Mouse (Mus musculus): ENCODE results near the gene Prr5. TPM values are rescaled to one million over a fixed set of nuclear protein-coding genes. Genes with fewer than 3 reads are reported as not detected.

Gene Prr5
- polyA plus RNA-seq, 1 experiment from 2014 or later, result 21.0 TPM

DNA sequence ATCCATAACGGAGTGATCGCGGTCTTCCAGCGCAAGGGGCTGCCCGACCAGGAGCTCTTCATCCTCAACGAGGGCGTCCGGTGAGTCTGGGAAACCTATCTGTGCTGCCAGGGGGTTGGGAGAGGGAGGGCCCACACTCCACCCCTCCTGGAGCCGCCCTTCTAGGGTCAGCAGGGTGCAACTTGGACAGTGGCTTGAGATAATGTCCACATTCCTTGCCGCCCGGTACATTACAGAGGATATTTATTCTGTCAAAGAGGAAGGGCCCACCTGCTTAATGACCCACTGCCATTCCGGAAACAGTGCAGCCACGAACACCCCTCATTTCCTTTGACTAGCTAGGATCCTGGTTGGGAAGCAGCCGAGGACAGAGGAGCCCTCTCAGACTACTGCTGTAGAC lies 18.5 kb downstream of the Prr5 start:
- H3K27ac ChIP-seq, result no peak overlapping the region
- H3K4me3 ChIP-seq, result no peak overlapping the region
- no peaks in the 10 kb centered on the region for H3K9me3 ChIP-seq
- peaks cover 19% of the 10 kb centered on the region for H3K36me3 ChIP-seq
- WGBS, result 64% methylated on average over 14 of the region's 14 CpGs
- ATAC-seq (ENCODE audit: low FRiP score, low read depth), result no peak
- no peak overlapping the region for H3K4me2 ChIP-seq (replicated peaks)
- peaks cover 8% of the 10 kb centered on the region for H3K4me1 ChIP-seq
- peaks cover under 1% of the 10 kb centered on the region; the same call in 1 of the 2 replicates for H3K27me3 ChIP-seq (replicated peaks)
- H3K9ac ChIP-seq, result no peak overlapping the region

DNA sequence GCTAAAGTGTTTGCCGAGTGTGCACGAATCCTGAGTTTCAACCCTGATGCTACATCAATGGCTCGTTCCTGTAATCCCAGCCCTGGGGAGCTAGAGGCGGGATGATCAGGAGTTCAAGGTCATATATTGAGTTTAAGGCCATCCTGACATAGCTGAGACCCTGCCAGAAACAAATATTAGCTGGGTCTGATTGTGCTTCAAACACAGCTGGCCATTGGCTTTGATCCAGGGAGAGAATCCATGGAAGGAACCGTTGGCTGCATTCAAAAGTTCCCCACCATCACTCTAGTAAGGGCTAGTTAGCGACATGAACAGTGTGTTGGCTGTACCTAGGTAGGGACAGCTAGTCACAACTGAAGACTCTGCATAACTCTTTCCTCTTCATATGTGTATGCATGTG lies 19.9 kb downstream of the Prr5 start:
- Histone ChIP-seq H3K4me2 (replicated peaks) (no peak overlapping the region), H3K27me3 (replicated peaks) (no peaks in the 10 kb centered on the region), H3K27ac (no peak overlapping the region), H3K4me3 (no peak overlapping the region), H3K9ac (no peak overlapping the region), H3K4me1 (peaks cover 5% of the 10 kb centered on the region; the same call in 1 of the 2 replicates), H3K36me3 (peaks cover 31% of the 10 kb centered on the region), H3K9me3 (no peaks in the 10 kb centered on the region)
- no peak for ATAC-seq (ENCODE audit: low FRiP score, low read depth)
- WGBS, result 90% methylated on average over 6 of the region's 6 CpGs

DNA sequence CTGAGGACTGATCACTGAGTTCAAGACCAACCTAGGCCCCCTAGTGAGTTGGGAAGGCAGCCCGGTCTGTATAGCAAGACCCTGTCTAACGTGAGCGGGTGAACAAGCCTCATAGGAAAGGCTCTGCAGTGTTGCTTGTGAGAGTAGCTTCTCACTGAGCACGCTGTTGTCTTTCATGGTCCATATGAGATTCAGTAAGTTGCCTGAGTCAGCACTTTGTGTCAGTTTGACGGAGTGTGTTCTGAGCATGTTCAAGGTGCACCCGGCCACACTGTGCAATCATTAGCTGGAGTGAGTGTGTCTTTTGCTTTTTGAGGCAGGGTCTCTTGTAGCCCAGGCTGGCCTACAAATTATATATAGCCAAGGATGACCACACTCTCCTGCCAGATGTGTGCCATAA lies 22.1 kb downstream of the Prr5 start:
- 91% methylated on average over 6 of the region's 6 CpGs for WGBS
- Histone ChIP-seq H3K4me3 (no peak overlapping the region), H3K9me3 (no peaks in the 10 kb centered on the region), H3K27me3 (replicated peaks) (no peaks in the 10 kb centered on the region), H3K27ac (no peak overlapping the region), H3K4me1 (no peaks in the 10 kb centered on the region), H3K9ac (no peak overlapping the region), H3K4me2 (replicated peaks) (no peak overlapping the region), H3K36me3 (peaks cover 31% of the 10 kb centered on the region)
- ATAC-seq (ENCODE audit: low FRiP score, low read depth), result no peak

DNA sequence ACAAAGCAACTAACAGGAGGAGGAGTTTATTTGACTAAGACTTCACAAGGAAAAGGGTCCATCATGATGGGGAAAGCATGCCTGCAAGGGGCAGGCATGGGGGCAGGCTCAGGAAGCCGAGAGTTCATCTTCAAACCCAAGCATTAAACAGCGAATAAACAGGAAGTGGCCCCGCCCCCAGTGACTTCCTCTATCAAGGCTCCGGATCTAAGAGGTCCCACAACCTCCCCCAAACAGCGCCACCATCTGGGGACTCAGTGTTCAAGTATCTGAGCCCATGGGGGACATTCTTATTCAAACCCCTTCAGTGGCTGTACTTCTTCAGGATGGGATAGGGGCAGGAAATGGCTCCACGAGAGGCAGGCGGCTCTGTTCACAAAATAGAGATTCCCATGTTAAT lies 23.2 kb downstream of the Prr5 start:
- no peaks in the 10 kb centered on the region for H3K27me3 ChIP-seq (replicated peaks)
- no peak overlapping the region for H3K27ac ChIP-seq
- H3K36me3 ChIP-seq, result peaks cover 31% of the 10 kb centered on the region
- H3K9ac ChIP-seq, result no peak overlapping the region
- no peak overlapping the region for H3K4me3 ChIP-seq
- 0 out of 2 replicates have a peak, but pooled peaks cover 4% of the 10 kb centered on the region for H3K4me1 ChIP-seq
- H3K4me2 ChIP-seq (replicated peaks), result no peak overlapping the region
- no peaks in the 10 kb centered on the region for H3K9me3 ChIP-seq
- 90% methylated on average over 7 of the region's 7 CpGs for WGBS
- ATAC-seq (ENCODE audit: low FRiP score, low read depth), result no peak

DNA sequence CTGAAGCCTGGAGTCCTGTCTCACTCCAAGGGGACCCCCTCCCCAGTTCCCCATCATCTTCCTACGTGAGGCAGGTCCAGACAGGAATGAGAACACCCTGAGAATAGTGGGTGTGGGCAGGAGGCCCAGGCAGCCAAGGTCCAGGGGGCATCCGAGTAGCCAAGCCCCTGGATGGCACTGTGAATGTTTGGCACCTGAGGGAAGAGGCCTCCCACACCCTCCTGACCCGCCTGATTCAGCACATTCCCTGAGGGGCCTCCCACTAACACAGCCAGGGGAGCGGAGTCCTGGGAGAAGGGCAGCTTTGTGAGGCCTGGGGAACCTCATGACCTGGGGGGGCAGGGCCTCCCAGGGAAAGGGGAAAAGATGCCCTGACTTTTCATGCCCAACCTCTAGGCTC lies 26.6 kb downstream of the Prr5 start:
- no peak overlapping the region for H3K4me2 ChIP-seq (replicated peaks)
- H3K27me3 ChIP-seq (replicated peaks), result no peaks in the 10 kb centered on the region
- no peaks in the 10 kb centered on the region for H3K9me3 ChIP-seq
- peaks cover 15% of the 10 kb centered on the region; the same call in 1 of the 2 replicates for H3K36me3 ChIP-seq
- 73% methylated on average over 4 of the region's 4 CpGs for WGBS
- H3K27ac ChIP-seq, result no peak overlapping the region
- H3K9ac ChIP-seq, result no peak overlapping the region
- no peak for ATAC-seq (ENCODE audit: low FRiP score, low read depth)
- H3K4me3 ChIP-seq, result no peak overlapping the region
- 0 out of 2 replicates have a peak, but pooled peaks cover 5% of the 10 kb centered on the region for H3K4me1 ChIP-seq

DNA sequence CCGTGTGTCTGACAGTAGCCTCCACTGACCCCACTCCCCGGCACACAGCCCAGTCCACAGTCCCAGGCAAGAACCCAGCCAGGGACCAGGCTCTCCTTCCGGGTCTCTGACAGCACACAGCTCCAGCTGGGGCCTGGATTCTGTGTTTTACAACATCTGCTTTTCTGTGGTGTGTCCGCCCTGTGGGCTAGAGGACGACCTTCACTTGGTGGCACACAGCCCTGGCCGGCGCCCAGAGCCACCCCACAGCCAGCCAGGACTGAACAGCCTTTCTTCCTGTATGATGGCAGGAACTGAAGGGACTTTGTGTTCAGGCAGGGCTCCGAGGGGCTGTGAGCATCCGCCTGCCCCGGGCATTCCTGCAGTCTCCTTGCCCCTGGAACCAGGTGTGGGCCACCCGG lies 28.2 kb downstream of the Prr5 start:
- Histone ChIP-seq H3K27ac (no peak overlapping the region), H3K4me2 (replicated peaks) (no peak overlapping the region), H3K27me3 (replicated peaks) (no peaks in the 10 kb centered on the region), H3K9ac (no peak overlapping the region), H3K4me3 (no peak overlapping the region), H3K9me3 (no peaks in the 10 kb centered on the region), H3K36me3 (peaks cover 11% of the 10 kb centered on the region; the same call in 1 of the 2 replicates), H3K4me1 (0 out of 2 replicates have a peak, but pooled peaks cover 5% of the 10 kb centered on the region)
- 70% methylated on average over 11 of the region's 11 CpGs for WGBS
- ATAC-seq (ENCODE audit: low FRiP score, low read depth), result no peak

DNA sequence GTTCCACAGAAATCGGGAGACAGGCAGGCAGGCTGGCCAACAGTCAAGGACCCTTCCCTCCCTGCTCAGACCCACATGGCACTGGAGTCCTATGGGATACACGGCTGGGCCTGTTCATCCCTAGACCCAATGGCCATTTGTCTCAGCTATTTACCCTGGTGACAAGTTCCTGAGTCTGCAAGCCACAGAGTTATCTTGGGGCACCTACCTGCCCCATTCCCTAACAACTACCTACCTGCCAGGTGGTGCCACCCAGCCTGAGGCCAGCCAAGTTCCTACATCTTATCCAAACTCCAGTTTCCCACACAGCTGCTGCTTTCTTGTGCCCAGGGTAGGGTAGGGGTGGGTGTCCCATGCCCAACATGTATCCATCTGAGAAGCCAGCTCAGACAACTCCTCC lies 28.8 kb downstream of the Prr5 start:
- H3K27ac ChIP-seq, result no peak overlapping the region
- H3K36me3 ChIP-seq, result peaks cover 11% of the 10 kb centered on the region; the same call in 1 of the 2 replicates
- WGBS, result 77% methylated on average over 2 of the region's 2 CpGs
- no peaks in the 10 kb centered on the region for H3K27me3 ChIP-seq (replicated peaks)
- no peaks in the 10 kb centered on the region for H3K9me3 ChIP-seq
- no peak overlapping the region for H3K9ac ChIP-seq
- ATAC-seq (ENCODE audit: low FRiP score, low read depth), result no peak
- H3K4me3 ChIP-seq, result no peak overlapping the region
- no peak overlapping the region for H3K4me2 ChIP-seq (replicated peaks)
- H3K4me1 ChIP-seq, result 0 out of 2 replicates have a peak, but pooled peaks cover 5% of the 10 kb centered on the region

DNA sequence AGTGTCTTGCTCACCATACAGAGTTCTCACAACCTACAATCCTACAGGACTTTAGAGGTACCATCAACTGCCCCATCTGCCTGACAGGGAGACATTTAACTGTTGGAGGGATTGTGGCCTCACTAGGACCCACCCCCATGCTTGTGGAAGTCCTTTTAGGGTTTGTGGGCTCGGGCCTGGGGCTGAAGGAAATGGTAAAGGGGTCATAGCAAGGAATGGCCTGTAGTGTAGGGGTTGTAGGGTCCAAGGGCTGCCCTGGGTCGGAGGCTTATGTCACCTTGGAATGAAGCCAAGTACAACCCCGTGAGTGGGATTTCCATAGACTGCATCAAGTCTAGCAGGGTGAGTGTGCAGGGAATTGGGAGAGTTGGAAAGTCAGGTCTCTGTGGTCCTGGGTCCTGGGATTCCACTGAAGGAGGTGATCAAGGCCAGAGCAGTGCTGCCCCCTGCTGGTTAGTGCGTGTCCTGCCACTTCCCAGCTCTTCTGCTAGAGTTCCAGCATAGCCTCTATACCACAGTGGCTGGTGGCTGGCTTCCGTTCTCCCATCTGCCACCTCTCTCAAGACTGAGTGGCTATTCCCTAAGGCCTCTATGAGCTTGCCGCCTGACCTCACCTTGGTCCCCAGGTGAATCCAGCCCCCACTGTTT lies 30.9 kb downstream of the Prr5 start:
- WGBS, result 61% methylated on average over 6 of the region's 6 CpGs
- H3K4me3 ChIP-seq, result no peak overlapping the region
- no peak for ATAC-seq (ENCODE audit: low FRiP score, low read depth)
- no peak overlapping the region for H3K9ac ChIP-seq
- 0 out of 2 replicates have a peak, but pooled peaks cover 5% of the 10 kb centered on the region for H3K4me1 ChIP-seq
- no peaks in the 10 kb centered on the region for H3K9me3 ChIP-seq
- H3K36me3 ChIP-seq, result no peaks in the 10 kb centered on the region
- no peak overlapping the region for H3K27ac ChIP-seq
- no peak overlapping the region for H3K4me2 ChIP-seq (replicated peaks)
- no peaks in the 10 kb centered on the region for H3K27me3 ChIP-seq (replicated peaks)

DNA sequence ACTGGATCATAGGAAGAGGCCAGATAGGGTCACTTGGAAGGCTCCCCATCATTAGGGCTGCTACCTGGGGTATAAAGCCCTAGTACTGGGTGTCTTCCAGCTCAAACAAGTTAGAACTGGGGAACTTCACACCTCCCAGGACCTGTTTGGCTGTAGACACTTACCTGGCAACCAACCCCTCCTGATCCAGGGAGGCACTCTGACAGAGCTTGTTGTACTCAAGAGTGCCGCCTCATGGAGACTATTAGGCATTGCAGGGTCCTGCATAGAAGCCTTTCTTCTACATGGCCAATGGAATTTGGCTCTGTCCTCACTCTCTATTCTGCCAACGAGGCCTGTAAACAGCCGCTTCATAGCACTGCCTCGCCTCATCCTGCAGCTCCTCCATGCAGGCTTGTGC lies 32.5 kb downstream of the Prr5 start:
- H3K9ac ChIP-seq, result no peak overlapping the region
- no peak for ATAC-seq (ENCODE audit: low FRiP score, low read depth)
- no peak overlapping the region for H3K27ac ChIP-seq
- H3K9me3 ChIP-seq, result no peaks in the 10 kb centered on the region
- H3K27me3 ChIP-seq (replicated peaks), result no peaks in the 10 kb centered on the region
- H3K4me1 ChIP-seq, result 0 out of 2 replicates have a peak, but pooled peaks cover 5% of the 10 kb centered on the region
- no peak overlapping the region for H3K4me3 ChIP-seq
- H3K36me3 ChIP-seq, result no peaks in the 10 kb centered on the region
- no peak overlapping the region for H3K4me2 ChIP-seq (replicated peaks)
- 32% methylated on average over 4 of the region's 4 CpGs for WGBS

DNA sequence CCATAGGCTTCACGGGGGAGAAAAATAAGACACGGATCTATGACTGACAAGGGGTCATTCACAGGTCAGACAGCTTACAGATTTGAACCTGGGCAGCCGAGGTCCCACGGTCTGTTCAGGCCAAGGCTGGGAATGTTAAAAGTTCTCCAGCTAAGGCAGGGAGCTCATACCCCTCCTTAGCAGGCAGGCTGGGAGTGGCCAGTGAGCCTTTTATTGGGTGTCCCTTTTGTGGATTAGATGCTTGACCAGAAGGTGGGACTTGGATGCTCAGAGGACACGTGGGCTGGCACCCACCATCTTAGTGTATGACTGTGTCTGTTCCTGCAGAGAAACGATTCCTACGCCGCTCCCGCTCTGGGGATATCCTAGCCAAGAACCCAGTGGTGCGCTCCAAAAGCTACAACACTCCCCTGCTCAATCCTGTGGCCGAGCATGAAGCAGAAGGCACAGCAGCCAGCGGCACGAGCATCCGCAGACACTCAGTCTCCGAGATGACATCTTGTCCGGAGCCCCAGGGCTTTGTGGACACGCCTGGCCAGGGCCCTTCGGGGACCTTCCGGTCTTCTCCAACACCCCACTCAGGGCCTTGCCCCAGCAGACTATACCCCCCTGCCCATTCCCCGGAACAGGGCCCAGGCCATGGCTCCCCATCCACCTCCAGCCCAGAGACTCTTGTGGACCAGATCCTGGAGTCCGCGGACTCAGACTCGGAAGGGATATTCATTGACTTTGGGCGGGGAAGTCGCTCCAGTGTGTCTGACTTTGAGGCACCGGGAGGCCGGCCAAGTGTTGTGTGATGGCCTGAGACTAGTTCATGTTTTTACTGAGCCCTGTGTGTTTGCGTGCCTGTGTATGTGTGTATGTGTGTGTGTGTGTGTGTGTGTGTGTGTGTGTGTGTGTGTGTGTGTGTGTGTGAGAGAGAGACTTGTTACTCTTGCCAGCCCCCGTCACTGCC lies 33.2 kb downstream of the Prr5 start:
- H3K27me3 ChIP-seq (replicated peaks), result no peaks in the 10 kb centered on the region
- 89% methylated on average over 29 of the region's 29 CpGs for WGBS
- ATAC-seq (ENCODE audit: low FRiP score, low read depth), result no peak
- H3K9ac ChIP-seq, result no peak overlapping the region
- H3K4me3 ChIP-seq, result no peak overlapping the region
- no peak overlapping the region for H3K27ac ChIP-seq
- H3K36me3 ChIP-seq, result no peaks in the 10 kb centered on the region
- H3K9me3 ChIP-seq, result no peaks in the 10 kb centered on the region
- H3K4me1 ChIP-seq, result 0 out of 2 replicates have a peak, but pooled peaks cover under 1% of the 10 kb centered on the region
- no peak overlapping the region for H3K4me2 ChIP-seq (replicated peaks)

DNA sequence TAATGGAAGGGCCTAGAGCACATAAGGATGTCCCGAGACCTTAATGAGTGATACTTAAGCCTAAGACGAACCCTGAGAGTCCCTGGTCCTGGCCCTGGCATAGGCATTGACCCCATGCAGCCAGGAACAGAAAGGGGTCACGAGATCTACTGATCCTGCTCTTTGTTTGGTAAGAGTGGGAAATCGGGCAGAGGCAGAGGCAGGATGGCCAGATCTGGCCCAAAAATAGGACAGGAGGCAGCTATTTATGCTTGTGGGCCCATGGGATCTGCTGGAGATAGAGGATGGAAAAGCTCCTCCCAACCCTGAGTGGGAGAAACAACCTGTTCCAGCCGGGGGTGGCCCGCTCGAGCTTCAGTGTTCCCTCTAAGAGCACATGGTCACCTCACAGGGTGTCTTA lies 34.6 kb downstream of the Prr5 start:
- no peaks in the 10 kb centered on the region for H3K27me3 ChIP-seq (replicated peaks)
- no peak overlapping the region for H3K4me2 ChIP-seq (replicated peaks)
- H3K9ac ChIP-seq, result no peak overlapping the region
- no peak overlapping the region for H3K27ac ChIP-seq
- ATAC-seq (ENCODE audit: low FRiP score, low read depth), result no peak
- no peaks in the 10 kb centered on the region for H3K36me3 ChIP-seq
- no peak overlapping the region for H3K4me3 ChIP-seq
- H3K9me3 ChIP-seq, result no peaks in the 10 kb centered on the region
- no peaks in the 10 kb centered on the region for H3K4me1 ChIP-seq
- WGBS, result 84% methylated on average over 7 of the region's 7 CpGs

DNA sequence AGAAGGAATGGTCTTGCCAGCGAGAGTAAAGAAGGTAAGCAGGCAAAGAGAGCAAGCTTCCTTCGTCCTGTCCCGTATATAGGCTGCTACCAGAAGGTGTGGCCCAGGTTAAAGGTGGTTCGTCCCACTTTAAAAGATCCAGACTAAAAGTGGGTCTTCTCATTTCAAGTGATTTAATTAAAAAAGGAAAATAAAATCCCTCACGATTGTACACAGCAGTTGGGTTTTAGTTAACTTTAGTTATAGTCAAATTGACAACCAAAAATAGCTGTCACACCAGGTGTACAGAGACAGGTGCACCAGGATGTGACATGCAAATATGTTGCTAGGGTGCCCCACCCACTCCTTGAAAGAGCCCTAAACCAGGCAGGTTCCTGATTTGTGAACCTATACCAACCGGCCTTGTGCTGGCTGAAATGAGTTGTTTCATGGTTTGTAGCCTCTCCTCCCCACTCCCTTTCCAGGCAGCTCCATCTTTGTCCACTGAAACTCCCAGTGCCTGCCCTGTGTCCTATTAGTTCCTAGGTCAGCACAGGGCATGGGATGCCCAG lies 36.0 kb downstream of the Prr5 start:
- Histone ChIP-seq H3K27me3 (replicated peaks) (no peaks in the 10 kb centered on the region), H3K9me3 (no peaks in the 10 kb centered on the region), H3K9ac (no peak overlapping the region), H3K27ac (no peak overlapping the region), H3K4me1 (no peaks in the 10 kb centered on the region), H3K36me3 (no peaks in the 10 kb centered on the region), H3K4me3 (no peak overlapping the region), H3K4me2 (replicated peaks) (no peak overlapping the region)
- 92% methylated on average over 6 of the region's 6 CpGs for WGBS
- ATAC-seq (ENCODE audit: low FRiP score, low read depth), result no peak
